Mouse (Mus musculus) olfactory bulb, adult 2 months (tissue): ENCODE data around the gene Inpp5f.

ENCODE experiments used
- CTCF ChIP-seq: fragments of 200-500 bp; IDR thresholded peaks from 2 replicates; pipeline ENCODE4 v1.5.1; 2012; ENCODE audit warnings: low read depth, mild to moderate bottlenecking, low read length, moderate library complexity; ENCODE audit not compliant: insufficient read depth
- POLR2A ChIP-seq: fragments of 200-500 bp; IDR thresholded peaks from 2 replicates; pipeline ENCODE4 v1.6.1; 2012; ENCODE audit warnings: mild to moderate bottlenecking, low read depth, low read length, moderate library complexity; ENCODE audit not compliant: insufficient read depth

DNA sequence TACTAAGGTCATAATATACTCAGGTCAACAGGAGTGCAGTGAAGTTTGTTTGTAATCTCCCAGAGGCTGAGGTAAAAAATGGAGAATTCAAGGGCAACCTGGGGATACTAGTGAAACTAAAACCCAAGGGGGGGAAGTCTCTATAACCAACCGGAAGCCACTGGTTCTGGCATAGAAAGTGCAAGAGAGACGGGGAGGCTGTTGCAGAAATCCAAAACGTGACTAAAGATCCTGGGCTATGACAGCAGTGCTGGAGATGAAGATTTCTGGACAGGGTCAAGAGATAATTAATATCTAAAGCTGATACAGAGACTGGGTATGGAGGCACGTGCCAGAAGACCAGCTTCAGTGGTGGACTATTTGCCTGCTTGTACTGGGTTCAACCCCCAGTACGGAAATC lies 126.9 kb downstream of the Inpp5f start:
- TF ChIP-seq CTCF (no peak), POLR2A (no peak)
